Mouse (Mus musculus) urinary bladder, postnatal 25 days (tissue): ENCODE measurements around the gene Rsph6a.

ENCODE experiments used
- DNase-seq: peaks from one replicate; pipeline ENCODE4 v3.0.0; 2022; ENCODE audit warnings: low spot score

The Rsph6a gene

DNA sequence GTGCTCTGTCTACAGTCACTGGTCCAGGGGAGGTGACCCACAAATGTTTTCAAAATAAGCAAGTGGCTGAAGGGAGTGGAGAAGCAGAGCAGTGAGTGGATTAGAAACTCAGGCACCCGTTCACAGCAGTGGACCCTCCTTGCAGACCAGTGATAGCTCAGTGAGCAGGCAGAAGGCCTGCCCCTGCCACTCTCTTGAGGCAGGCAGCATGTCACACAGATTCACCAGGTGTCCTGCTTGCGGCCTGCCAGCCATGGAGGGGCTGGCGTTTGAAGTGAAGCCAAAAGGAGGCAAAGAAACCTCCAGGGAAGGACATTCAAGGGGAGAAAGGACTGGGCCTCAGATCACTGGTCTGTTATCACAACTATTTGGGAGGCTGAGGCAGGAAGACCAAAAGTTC lies 24.2 kb downstream of the Rsph6a start:
- no peak for DNase-seq

- no peak for DNase-seq
These were observed 26.0 kb downstream of the Rsph6a start for GRCm38 (mm10) chr7:19080451-19080950.

DNA sequence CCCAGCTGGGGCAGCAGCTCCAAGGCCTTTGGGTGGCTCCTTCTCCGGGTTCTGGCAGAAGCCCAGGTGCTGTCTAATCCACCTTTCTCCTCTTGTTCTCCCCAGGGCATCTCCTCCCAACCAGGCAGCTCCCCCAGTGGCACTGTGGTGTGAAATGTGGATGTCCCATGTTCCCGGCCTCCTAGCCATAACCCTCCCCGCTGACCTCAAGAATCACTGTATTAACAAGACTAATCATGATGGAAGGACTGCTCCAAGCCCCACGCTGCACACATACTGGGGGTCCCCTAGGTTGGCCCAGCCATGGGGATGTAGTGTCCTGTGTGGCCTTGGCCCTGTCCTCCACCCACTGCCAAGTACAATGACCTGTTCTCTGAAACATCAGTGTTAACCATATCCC lies 27.7 kb downstream of the Rsph6a start:
- DNase-seq: no peak

GRCm38 (mm10) chr7:19083096-19083495 lies 28.6 kb downstream of the Rsph6a start:
- no peak for DNase-seq

DNA sequence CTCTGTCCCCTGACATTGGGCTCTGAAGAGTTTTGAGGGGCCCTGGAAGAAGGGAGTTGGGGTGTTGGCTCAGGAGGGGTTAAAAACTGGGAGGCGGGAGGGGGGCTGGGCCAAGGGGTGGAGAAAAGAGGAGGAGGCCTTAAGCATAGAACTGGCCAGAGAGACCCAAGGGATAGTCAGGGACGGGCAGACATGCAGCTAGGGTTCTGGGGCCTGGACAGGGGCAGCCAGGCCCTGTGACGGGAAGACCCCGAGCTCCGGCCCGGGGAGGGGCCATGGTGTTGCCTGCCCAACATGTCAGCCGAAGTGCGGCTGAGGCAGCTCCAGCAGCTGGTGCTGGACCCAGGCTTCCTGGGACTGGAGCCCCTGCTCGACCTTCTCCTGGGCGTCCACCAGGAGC lies 29.2 kb downstream of the Rsph6a start, which contains the start of gene Dmpk:
Dmpk (plus strand) TSS at position 149 of the 400 bp plus-strand sequence.
- no peak for DNase-seq

DNA sequence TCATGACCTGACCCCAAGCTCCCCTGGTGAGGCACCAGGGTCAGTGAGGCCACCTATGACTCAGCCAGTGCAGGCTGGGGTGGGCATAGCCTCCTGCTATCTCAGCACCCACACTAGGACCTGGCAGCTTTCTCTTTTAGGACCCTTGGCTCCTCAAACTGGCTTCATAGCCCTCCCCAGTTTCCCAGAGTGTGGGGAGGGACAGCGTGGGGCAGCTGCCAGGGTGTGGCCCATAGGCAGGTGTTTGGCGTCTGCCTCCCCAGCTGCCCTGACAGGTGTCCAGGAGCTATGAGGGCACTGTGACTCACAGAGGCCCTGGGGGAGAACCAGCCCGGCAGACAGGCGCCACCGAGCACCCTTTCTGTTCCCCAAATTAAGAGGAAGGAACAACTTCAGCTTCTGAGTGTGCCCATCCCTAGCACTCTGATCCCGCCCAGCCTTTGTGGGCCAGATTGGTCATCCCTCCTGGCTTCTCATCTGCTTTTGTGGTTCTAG lies 29.8 kb downstream of the Rsph6a start:
- DNase-seq: no peak

GRCm38 (mm10) chr7:19084921-19085473 lies 30.5 kb downstream of the Rsph6a start:
- DNase-seq: no peak

DNA sequence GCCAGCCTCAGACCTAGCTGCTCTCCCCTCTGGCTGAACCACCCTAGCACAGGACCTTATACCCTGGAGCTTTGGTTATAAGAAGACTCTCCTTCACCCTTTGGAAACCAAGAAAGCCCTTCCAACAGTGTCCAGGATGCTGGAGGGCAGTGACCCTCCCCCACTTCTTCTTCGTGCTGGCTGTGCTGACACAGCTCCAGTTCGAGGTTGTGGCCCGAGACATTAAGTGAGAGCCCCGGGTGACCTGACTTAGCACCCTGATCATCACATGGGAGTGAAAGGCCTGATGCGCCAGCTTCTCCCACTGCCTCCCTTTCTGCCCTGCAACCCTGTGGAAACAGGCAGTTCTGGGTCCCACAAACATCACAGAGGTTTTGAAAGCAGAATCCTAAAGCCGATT lies 31.0 kb downstream of the Rsph6a start:
- no peak for DNase-seq

DNA sequence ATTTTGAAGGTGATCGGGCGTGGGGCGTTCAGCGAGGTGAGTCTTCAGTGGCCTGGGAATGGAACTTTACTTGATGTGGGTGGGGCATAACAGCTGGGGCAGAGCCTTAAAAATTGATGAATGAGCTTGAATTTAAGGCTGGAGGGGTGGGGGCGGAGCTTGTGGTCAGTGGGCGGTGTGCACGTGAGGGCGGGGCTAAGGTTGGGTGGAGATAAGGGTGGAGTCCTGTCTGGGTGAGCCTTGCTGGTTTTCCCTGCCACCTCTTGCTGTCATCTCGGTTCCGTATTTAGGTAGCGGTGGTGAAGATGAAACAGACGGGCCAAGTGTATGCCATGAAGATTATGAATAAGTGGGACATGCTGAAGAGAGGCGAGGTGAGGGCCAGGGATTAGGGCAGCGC lies 31.6 kb downstream of the Rsph6a start:
- DNase-seq: no peak

DNA sequence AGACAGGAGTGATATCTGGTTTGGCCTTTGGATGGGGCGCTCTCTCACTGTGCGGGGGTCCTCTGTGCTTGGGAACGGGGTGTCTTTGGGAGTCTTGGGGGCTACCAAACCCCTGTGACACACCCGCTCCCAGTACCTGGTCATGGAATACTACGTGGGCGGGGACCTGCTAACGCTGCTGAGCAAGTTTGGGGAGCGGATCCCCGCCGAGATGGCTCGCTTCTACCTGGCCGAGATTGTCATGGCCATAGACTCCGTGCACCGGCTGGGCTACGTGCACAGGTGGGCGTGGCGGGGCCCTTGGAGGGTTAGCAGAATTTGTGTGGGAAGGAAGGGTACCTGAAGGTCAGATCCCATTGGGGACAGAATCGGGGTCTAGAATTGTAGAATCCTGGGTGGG lies 32.3 kb downstream of the Rsph6a start:
- DNase-seq: no peak

- DNase-seq: peak; percentile 57
These were observed 34.3 kb downstream of the Rsph6a start for GRCm38 (mm10) chr7:19088813-19089212.

DNA sequence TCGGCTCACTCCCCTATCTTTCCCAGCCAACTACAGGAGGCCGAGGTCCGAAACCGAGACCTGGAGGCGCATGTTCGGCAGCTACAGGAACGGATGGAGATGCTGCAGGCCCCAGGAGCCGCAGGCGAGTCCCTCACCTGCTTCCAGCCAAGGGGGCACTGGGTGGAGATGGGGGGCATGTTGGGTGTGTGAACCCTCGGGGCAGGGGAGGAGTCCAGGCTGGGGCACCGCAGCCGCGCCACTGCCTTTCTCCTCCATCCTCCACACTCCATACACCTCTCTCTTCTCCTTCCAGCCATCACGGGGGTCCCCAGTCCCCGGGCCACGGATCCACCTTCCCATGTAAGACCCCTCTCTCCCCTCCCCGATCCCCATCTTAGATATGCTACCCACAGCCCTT lies 37.4 kb downstream of the Rsph6a start:
- DNase-seq: no peak

DNA sequence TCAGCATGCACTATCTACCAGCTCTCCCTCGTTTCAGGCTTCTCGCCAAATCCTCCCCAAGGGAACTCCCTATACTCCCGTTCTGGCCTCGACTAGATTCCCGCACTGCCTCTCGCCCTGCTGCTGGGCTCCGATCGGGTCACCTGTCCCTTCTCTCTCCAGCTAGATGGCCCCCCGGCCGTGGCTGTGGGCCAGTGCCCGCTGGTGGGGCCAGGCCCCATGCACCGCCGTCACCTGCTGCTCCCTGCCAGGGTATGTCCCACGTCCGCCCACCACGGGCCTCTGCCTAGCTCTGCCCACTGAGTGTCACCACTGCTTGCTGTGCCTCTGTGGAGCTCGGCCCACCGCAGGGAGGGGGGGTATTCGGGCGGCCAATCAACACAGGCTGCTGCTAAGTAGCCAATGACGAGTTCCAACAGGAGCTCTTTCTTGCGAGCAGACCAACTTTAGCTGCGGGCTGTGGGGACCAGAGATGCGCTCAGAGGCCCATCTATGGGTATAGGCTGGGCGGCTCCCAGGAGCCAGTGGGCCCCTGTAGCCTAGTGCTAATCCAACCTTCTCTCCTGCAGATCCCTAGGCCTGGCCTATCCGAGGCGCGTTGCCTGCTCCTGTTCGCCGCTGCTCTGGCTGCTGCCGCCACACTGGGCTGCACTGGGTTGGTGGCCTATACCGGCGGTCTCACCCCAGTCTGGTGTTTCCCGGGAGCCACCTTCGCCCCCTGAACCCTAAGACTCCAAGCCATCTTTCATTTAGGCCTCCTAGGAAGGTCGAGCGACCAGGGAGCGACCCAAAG lies 38.1 kb downstream of the Rsph6a start:
- no peak for DNase-seq

- peak; percentile 83 for DNase-seq
These were observed 38.7 kb downstream of the Rsph6a start for GRCm38 (mm10) chr7:19093174-19093521.

DNA sequence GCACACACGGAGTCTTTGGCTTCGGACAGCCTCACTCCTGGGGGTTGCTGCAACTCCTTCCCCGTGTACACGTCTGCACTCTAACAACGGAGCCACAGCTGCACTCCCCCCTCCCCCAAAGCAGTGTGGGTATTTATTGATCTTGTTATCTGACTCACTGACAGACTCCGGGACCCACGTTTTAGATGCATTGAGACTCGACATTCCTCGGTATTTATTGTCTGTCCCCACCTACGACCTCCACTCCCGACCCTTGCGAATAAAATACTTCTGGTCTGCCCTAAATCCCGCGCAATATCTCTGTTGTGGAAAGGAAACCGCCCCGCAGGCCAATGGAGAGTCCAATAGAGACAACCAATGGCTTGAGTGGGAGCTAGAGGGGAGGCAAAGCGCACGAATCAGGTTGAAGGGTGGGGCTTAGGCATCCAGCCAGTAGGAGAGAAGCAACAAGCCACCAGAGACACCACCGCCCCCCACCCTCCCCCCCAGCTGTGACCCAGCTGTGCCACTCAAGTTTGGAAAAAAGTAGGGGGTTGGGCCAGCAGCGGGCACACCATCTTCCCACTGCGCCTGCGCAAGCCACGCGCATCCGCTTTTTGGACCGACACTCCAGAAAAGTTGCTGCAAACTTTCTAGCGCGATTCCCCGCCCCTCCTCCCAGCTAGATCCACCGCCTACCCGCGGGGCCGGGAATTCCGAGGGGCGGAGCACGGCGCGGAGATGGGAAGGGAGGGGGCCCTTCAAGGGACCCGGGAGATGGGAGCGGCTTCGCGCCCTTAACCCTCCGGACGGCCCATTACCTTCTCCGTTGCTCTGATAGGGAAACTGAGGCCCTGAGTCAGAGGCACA lies 39.3 kb downstream of the Rsph6a start:
- DNase-seq: peak; percentile 93

DNA sequence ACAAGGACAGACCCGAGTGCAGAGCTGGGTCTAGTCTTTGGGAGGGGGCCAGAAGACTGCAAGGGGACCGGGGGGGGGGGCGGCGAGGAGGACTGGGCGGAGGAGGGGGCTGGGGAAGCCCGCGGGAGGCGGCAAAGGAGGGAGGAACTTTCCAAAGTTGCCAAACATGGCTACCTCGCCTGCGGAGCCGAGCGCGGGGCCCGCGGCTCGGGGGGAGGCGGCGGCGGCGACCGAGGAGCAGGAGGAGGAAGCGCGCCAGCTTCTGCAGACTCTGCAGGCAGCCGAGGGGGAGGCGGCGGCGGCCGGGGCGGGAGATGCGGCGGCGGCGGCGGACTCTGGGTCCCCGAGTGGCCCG lies 40.0 kb downstream of the Rsph6a start, which contains the start of gene Six5:
Six5 (plus strand) TSS at position 124 of the 355 bp plus-strand sequence.
- DNase-seq: peak; percentile 53

DNA sequence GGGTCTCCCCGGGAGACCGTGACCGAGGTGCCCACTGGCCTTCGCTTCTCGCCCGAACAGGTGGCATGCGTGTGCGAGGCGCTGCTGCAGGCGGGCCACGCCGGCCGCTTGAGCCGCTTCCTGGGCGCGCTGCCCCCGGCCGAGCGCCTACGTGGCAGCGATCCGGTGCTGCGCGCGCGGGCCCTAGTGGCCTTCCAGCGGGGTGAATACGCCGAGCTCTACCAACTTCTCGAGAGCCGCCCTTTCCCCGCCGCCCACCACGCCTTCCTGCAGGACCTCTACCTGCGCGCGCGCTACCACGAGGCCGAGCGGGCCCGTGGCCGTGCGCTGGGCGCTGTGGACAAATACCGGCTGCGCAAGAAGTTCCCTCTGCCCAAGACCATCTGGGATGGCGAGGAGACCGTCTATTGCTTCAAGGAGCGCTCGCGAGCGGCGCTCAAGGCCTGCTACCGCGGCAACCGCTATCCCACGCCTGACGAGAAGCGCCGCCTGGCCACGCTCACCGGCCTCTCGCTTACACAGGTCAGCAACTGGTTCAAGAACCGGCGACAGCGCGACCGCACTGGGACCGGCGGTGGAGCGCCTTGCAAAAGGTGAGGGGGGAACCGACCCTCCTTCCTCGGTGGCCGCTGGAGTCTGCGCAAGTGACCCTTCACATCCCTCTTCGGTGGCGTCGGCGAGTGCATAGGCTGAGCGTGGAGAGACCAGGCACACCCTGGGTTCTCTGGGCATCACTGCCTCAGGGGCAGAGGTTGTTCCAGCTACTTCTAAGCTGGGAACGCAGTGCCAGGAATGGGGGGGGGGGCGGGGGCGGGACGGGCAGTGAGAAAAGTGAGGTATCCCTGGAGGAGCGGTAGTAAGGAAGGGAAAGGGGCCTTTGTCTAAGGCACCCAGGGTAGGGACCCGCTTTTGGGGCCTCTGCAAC lies 40.6 kb downstream of the Rsph6a start:
- peak; percentile 52 for DNase-seq

DNA sequence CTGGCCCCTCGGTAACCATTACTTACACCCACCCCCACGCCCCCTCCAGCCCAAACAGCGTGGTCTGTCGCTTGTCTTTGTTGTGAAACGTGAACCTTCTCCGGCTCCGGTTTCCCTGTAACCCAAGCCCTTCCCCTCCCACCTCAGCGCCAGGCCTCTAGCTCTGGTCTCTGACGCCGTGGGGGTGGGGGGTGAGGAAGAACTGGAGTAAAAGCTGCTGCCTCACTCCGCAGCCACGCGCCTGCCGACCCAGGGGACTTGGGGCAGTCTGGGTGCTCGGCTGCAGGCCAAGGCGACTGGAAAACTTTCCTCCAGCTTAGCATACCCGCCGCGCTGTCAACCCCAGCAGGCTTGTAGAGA lies 41.2 kb downstream of the Rsph6a start:
- DNase-seq: peak; percentile 57

GRCm38 (mm10) chr7:19096421-19096976 lies 42.0 kb downstream of the Rsph6a start:
- DNase-seq: no peak

DNA sequence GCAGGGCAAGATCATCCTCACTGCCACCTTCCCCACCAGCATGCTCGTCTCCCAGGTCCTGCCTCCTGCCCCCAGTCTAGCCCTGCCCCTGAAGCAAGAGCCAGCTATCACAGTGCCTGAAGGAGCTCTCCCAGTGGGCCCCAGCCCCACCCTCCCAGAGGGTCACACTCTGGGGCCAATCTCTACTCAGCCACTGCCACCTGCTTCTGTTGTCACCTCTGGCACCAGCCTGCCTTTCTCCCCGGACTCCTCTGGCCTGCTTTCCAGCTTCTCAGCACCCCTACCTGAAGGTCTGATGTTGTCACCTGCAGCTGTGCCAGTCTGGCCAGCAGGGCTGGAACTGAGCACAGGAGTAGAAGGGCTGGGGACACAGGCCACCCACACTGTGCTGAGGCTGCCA lies 42.7 kb downstream of the Rsph6a start:
- DNase-seq: no peak

DNA sequence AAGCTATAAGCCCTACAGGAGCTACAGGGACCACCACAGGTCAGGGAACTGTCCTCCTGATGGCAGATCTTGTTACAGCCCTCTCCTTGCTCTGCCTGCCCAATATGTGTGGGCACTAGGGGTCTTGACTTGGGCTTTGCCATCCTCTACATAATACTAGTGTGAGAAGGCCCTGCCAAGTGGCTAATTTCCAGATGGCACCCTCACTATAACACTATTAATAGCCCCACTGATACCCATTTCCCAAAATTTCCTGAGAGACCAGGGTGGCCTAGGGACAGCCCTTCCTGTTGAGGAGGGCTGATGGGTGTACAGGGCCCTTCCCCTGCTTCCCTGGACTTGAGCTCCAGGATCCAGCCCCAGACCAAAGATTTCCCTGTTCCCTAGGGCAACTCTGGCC lies 43.4 kb downstream of the Rsph6a start:
- no peak for DNase-seq
